Mouse (Mus musculus) small intestine, adult 2 months (tissue): ENCODE results near the gene Gm45208.

Experiments
- CTCF ChIP-seq: fragments of 200-500 bp; IDR thresholded peaks from 2 replicates; pipeline ENCODE4 v1.5.1; 2012; ENCODE audit warnings: low read depth, mild to moderate bottlenecking, control low read depth, inconsistent platforms, low read length, moderate library complexity, mixed read lengths; ENCODE audit not compliant: insufficient replicate concordance, insufficient read length; ENCODE audit errors: extremely low read depth
- POLR2A ChIP-seq: fragments of 200-500 bp; IDR thresholded peaks from 2 replicates; pipeline ENCODE4 v1.6.1; 2012; ENCODE audit warnings: low read depth, mild to moderate bottlenecking, control low read depth, inconsistent platforms, low read length, moderate library complexity

DNA sequence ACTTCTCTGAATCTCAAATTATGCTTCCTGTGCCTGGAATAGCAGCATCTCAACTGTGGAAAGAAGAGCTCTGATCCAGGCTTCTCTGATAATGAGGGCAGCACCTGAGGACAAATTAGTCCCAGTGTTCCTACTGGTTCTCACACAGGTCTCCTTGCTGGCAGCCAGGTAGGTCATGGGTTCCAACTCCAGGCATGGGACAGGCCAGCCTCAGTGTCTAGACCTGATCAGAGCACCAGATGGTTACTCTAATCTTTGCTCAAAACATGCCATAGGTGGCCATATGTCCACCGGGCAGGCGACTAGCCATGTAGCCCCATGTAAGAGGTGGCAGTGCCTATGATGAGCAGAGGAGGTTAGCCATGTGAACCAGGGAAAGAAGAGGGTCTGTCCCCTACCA, 33.7 kb upstream of the Gm45208 start:
- TF ChIP-seq CTCF (no peak), POLR2A (no peak)
